Mouse (Mus musculus): ENCODE results near the gene Adora2a. TPM values are rescaled to one million over a fixed set of nuclear protein-coding genes. Genes with fewer than 3 reads are reported as not detected.
A peak's percentile ranks its signal among the peaks of the same experiment; 100 is the strongest.
"Not testable (repeated sequence)": the region's sequence is repeated elsewhere in the genome, so short reads cannot be mapped to it uniquely, and the experiment has no call there.

The Adora2a gene
- polyA plus RNA-seq, 1 experiment, result 9.3 TPM

- TF ChIP-seq POLR2A (IDR thresholded peaks at IDR 0.05; ENCODE audit: borderline replicate concordance, extremely low read depth, insufficient read depth, insufficient read length, poor library complexity, severe bottlenecking) (no peak), CTCF (IDR thresholded peaks at IDR 0.05; ENCODE audit: borderline replicate concordance, extremely low read depth, insufficient read depth, insufficient read length) (no peak)
- no peak for DNase-seq (ENCODE audit: low read depth)
These were observed 11.6 kb downstream of the Adora2a start for GRCm38 (mm10) chr10:75328201-75328704.

GRCm38 (mm10) chr10:75332268-75332667 lies 15.6 kb downstream of the Adora2a start:
- no peak for DNase-seq (ENCODE audit: low read depth)
- TF ChIP-seq POLR2A (IDR thresholded peaks at IDR 0.05; ENCODE audit: borderline replicate concordance, extremely low read depth, insufficient read depth, insufficient read length, poor library complexity, severe bottlenecking) (no peak), CTCF (IDR thresholded peaks at IDR 0.05; ENCODE audit: borderline replicate concordance, extremely low read depth, insufficient read depth, insufficient read length) (no peak)

GRCm38 (mm10) chr10:75333176-75333776 lies 16.6 kb downstream of the Adora2a start:
- DNase-seq (ENCODE audit: low read depth), result no peak
- TF ChIP-seq POLR2A (IDR thresholded peaks at IDR 0.05; ENCODE audit: borderline replicate concordance, extremely low read depth, insufficient read depth, insufficient read length, poor library complexity, severe bottlenecking) (no peak), CTCF (IDR thresholded peaks at IDR 0.05; ENCODE audit: borderline replicate concordance, extremely low read depth, insufficient read depth, insufficient read length) (no peak)

- TF ChIP-seq CTCF (IDR thresholded peaks at IDR 0.05; ENCODE audit: borderline replicate concordance, extremely low read depth, insufficient read depth, insufficient read length) (no peak), POLR2A (IDR thresholded peaks at IDR 0.05; ENCODE audit: borderline replicate concordance, extremely low read depth, insufficient read depth, insufficient read length, poor library complexity, severe bottlenecking) (no peak)
- no peak for DNase-seq (ENCODE audit: low read depth)
These were observed 17.5 kb downstream of the Adora2a start for GRCm38 (mm10) chr10:75334175-75334574.

- no peak for DNase-seq (ENCODE audit: low read depth)
- no peak for TF ChIP-seq CTCF (IDR thresholded peaks at IDR 0.05; ENCODE audit: borderline replicate concordance, extremely low read depth, insufficient read depth, insufficient read length)
These were observed 18.4 kb downstream of the Adora2a start for GRCm38 (mm10) chr10:75335075-75335474.

GRCm38 (mm10) chr10:75337231-75337630 lies 20.6 kb downstream of the Adora2a start:
- no peak for DNase-seq (ENCODE audit: low read depth)
- TF ChIP-seq CTCF (IDR thresholded peaks at IDR 0.05; ENCODE audit: borderline replicate concordance, extremely low read depth, insufficient read depth, insufficient read length) (no peak), POLR2A (IDR thresholded peaks at IDR 0.05; ENCODE audit: borderline replicate concordance, extremely low read depth, insufficient read depth, insufficient read length, poor library complexity, severe bottlenecking) (no peak)

- no peak for DNase-seq (ENCODE audit: low read depth)
- TF ChIP-seq POLR2A (IDR thresholded peaks at IDR 0.05; ENCODE audit: borderline replicate concordance, extremely low read depth, insufficient read depth, insufficient read length, poor library complexity, severe bottlenecking), result no peak
- TF ChIP-seq CTCF (IDR thresholded peaks at IDR 0.05; ENCODE audit: borderline replicate concordance, extremely low read depth, insufficient read depth, insufficient read length), result no peak
These were observed 22.2 kb downstream of the Adora2a start for GRCm38 (mm10) chr10:75338852-75339251.

GRCm38 (mm10) chr10:75339377-75339776 lies 22.7 kb downstream of the Adora2a start:
- no peak for TF ChIP-seq CTCF (IDR thresholded peaks at IDR 0.05; ENCODE audit: borderline replicate concordance, extremely low read depth, insufficient read depth, insufficient read length)

GRCm38 (mm10) chr10:75341936-75342335 lies 25.3 kb downstream of the Adora2a start:
- TF ChIP-seq POLR2A (IDR thresholded peaks at IDR 0.05; ENCODE audit: borderline replicate concordance, extremely low read depth, insufficient read depth, insufficient read length, poor library complexity, severe bottlenecking), result no peak
- no peak for TF ChIP-seq CTCF (IDR thresholded peaks at IDR 0.05; ENCODE audit: borderline replicate concordance, extremely low read depth, insufficient read depth, insufficient read length)
- DNase-seq (ENCODE audit: low read depth), result no peak

More at GRCm38 (mm10) chr10:75339377-75339776, 22.7 kb downstream of the Adora2a start:
- DNase-seq (ENCODE audit: low read depth), result no peak

- peak; percentile 37 for DNase-seq (ENCODE audit: low read depth)
These were observed 27.9 kb downstream of the Adora2a start for GRCm38 (mm10) chr10:75344563-75344962.

GRCm38 (mm10) chr10:75345265-75345664 lies 28.6 kb downstream of the Adora2a start:
- TF ChIP-seq CTCF (IDR thresholded peaks at IDR 0.05; ENCODE audit: borderline replicate concordance, extremely low read depth, insufficient read depth, insufficient read length), result no peak
- TF ChIP-seq POLR2A (IDR thresholded peaks at IDR 0.05; ENCODE audit: borderline replicate concordance, extremely low read depth, insufficient read depth, insufficient read length, poor library complexity, severe bottlenecking), result no peak
- peak; percentile 51 for DNase-seq (ENCODE audit: low read depth)

GRCm38 (mm10) chr10:75350564-75350963 lies 33.9 kb downstream of the Adora2a start:
- DNase-seq (ENCODE audit: low read depth), result no peak

GRCm38 (mm10) chr10:75352541-75352940 lies 35.9 kb downstream of the Adora2a start:
- no peak for TF ChIP-seq CTCF (IDR thresholded peaks at IDR 0.05; ENCODE audit: borderline replicate concordance, extremely low read depth, insufficient read depth, insufficient read length)
- TF ChIP-seq POLR2A (IDR thresholded peaks at IDR 0.05; ENCODE audit: borderline replicate concordance, extremely low read depth, insufficient read depth, insufficient read length, poor library complexity, severe bottlenecking), result no peak
- DNase-seq (ENCODE audit: low read depth), result no peak

More at GRCm38 (mm10) chr10:75350564-75350963, 33.9 kb downstream of the Adora2a start:
- TF ChIP-seq POLR2A (IDR thresholded peaks at IDR 0.05; ENCODE audit: borderline replicate concordance, extremely low read depth, insufficient read depth, insufficient read length, poor library complexity, severe bottlenecking) (no peak), CTCF (IDR thresholded peaks at IDR 0.05; ENCODE audit: borderline replicate concordance, extremely low read depth, insufficient read depth, insufficient read length) (no peak)

GRCm38 (mm10) chr10:75353838-75354241 lies 37.2 kb downstream of the Adora2a start:
- not testable (repeated sequence) for DNase-seq (ENCODE audit: low read depth)
